Mouse (Mus musculus) myocyte (in vitro differentiated cells): ENCODE results near the gene Rph3a. TPM values are rescaled to one million over a fixed set of nuclear protein-coding genes. Genes with fewer than 3 reads are reported as not detected.
"Not testable (repeated sequence)": the region's sequence is repeated elsewhere in the genome, so short reads cannot be mapped to it uniquely, and the experiment has no call there.

Experiments
- H3K27me3 ChIP-seq: one replicate; pipeline ENCODE4 v1.6.1; 2011; ENCODE audit not compliant: control insufficient read depth, insufficient read depth, insufficient read length
- H3K36me3 ChIP-seq: one replicate; pipeline ENCODE4 v1.6.1; 2011; ENCODE audit not compliant: control insufficient read depth, insufficient read depth
- H3K4me2 ChIP-seq: one replicate; pipeline ENCODE4 v1.6.1; 2011; ENCODE audit warnings: low read depth, control low read depth
- H3K4me3 ChIP-seq: one replicate; pipeline ENCODE4 v1.5.1; 2011; ENCODE audit warnings: mild to moderate bottlenecking, control low read depth, moderate library complexity
- H3K79me2 ChIP-seq: one replicate; pipeline ENCODE4 v1.6.1; 2011; ENCODE audit not compliant: control insufficient read depth, insufficient read depth
- H3ac ChIP-seq: one replicate; pipeline ENCODE4 v1.6.1; 2011; ENCODE audit not compliant: control insufficient read depth, insufficient read length
- CEBPB ChIP-seq: IDR thresholded peaks from 2 replicates; pipeline ENCODE4 v1.6.1; 2011; ENCODE audit warnings: mild to moderate bottlenecking, moderate library complexity; ENCODE audit not compliant: poor library complexity, insufficient read depth, severe bottlenecking
- E2F4 ChIP-seq: IDR thresholded peaks from one replicate; pipeline ENCODE4 v1.6.1; 2011; ENCODE audit warnings: mild to moderate bottlenecking, control low read depth, moderate library complexity; ENCODE audit not compliant: insufficient read depth
- MAX ChIP-seq: IDR thresholded peaks from one replicate; pipeline ENCODE4 v1.6.1; 2011; ENCODE audit warnings: low read depth, mild to moderate bottlenecking, control low read depth
- MYOD1 ChIP-seq, 3 experiments: IDR thresholded peaks; one replicate each; pipeline ENCODE4 v1.6.1; 2011; ENCODE audit warnings: control low read depth in 2 of 3, low read depth in 2 of 3, mild to moderate bottlenecking in 2 of 3, moderate library complexity in 1 of 3; ENCODE audit not compliant: insufficient read length in 2 of 3, control insufficient read depth in 1 of 3
- MYOG ChIP-seq, 3 experiments: IDR thresholded peaks; one replicate each; pipeline ENCODE4 v1.6.1; 2011; ENCODE audit warnings: control low read depth in 2 of 3, low read depth in 2 of 3, mild to moderate bottlenecking in 2 of 3; ENCODE audit not compliant: insufficient read length in 2 of 3, control insufficient read depth in 1 of 3, insufficient read depth in 1 of 3
- POLR2A ChIP-seq: IDR thresholded peaks from one replicate; pipeline ENCODE4 v1.6.1; 2011; ENCODE audit warnings: low read depth, mild to moderate bottlenecking, control low read depth, moderate library complexity; ENCODE audit not compliant: insufficient read length
- POLR2AphosphoS2 ChIP-seq: IDR thresholded peaks from one replicate; pipeline ENCODE4 v1.6.1; 2011; ENCODE audit warnings: low read depth, control low read depth; ENCODE audit not compliant: insufficient read length
- REST ChIP-seq: IDR thresholded peaks from one replicate; pipeline ENCODE4 v1.6.1; 2011; ENCODE audit warnings: mild to moderate bottlenecking, control low read depth, moderate library complexity; ENCODE audit not compliant: insufficient read depth, insufficient read length
- SRF ChIP-seq: IDR thresholded peaks from one replicate; pipeline ENCODE4 v1.6.1; 2011; ENCODE audit warnings: low read depth; ENCODE audit not compliant: control insufficient read depth, insufficient read length
- TCF12 ChIP-seq: IDR thresholded peaks from one replicate; pipeline ENCODE4 v1.6.1; 2011; ENCODE audit warnings: mild to moderate bottlenecking, control low read depth; ENCODE audit not compliant: poor library complexity, insufficient read depth, severe bottlenecking
- TCF3 ChIP-seq: IDR thresholded peaks from one replicate; pipeline ENCODE4 v1.6.1; 2011; ENCODE audit warnings: low read depth, control low read depth; ENCODE audit not compliant: insufficient read length
- USF1 ChIP-seq: IDR thresholded peaks from one replicate; pipeline ENCODE4 v1.6.1; 2011; ENCODE audit warnings: low read depth, mild to moderate bottlenecking, control low read depth, moderate library complexity
- polyA plus RNA-seq: library from polyadenylated mRNA; unstranded; fragments of >200 nt; fragmentation: generic; extraction: Trizol; gene quantifications from one replicate; pipeline ENCODE4 v1.2.1, GENCODE M21; 2012; ENCODE audit warnings: missing spikeins

Rph3a gene
- polyA plus RNA-seq, 1 experiment: 0.05 TPM

GRCm38 (mm10) chr5:120898726-120899125, 111.2 kb downstream of the Rph3a start:
- Histone ChIP-seq H3K4me2 (no peak overlapping the region), H3K36me3 (no peaks in the 10 kb centered on the region), H3K4me3 (no peak overlapping the region), H3K27me3 (no peaks in the 10 kb centered on the region), H3ac (no peak overlapping the region), H3K79me2 (no peaks in the 10 kb centered on the region)
- TF ChIP-seq TCF12 (no peak), MYOG (IDR thresholded peaks at IDR 0.05; ENCODE audit: control insufficient read depth in 1 of 3, insufficient read depth in 1 of 3, insufficient read length in 2 of 3, low read depth in 2 of 3) (no peak), CEBPB (no peak), USF1 (no peak), POLR2A (no peak), REST (no peak), MAX (no peak)

- TF ChIP-seq POLR2AphosphoS2: no peak
- no peak for TF ChIP-seq TCF12
- Histone ChIP-seq H3ac (no peak overlapping the region), H3K36me3 (no peaks in the 10 kb centered on the region), H3K27me3 (no peaks in the 10 kb centered on the region), H3K4me2 (no peak overlapping the region), H3K79me2 (no peaks in the 10 kb centered on the region), H3K4me3 (no peak overlapping the region)
Measured at GRCm38 (mm10) chr5:120898307-120898706, 111.6 kb downstream of the Rph3a start.

GRCm38 (mm10) chr5:120895231-120895900, 114.5 kb downstream of the Rph3a start:
- H3ac ChIP-seq: no peak overlapping the region
- no peak overlapping the region for H3K4me2 ChIP-seq
- no peak for TF ChIP-seq TCF3
- TF ChIP-seq MAX: no peak
- no peak for TF ChIP-seq SRF
- TF ChIP-seq CEBPB: no peak
- no peak for TF ChIP-seq MYOD1 (IDR thresholded peaks at IDR 0.05; ENCODE audit: control insufficient read depth in 1 of 3, insufficient read length in 2 of 3, low read depth in 2 of 3)
- no peak for TF ChIP-seq MYOG (IDR thresholded peaks at IDR 0.05; ENCODE audit: control insufficient read depth in 1 of 3, insufficient read depth in 1 of 3, insufficient read length in 2 of 3, low read depth in 2 of 3)
- no peak for TF ChIP-seq POLR2A
- no peak for TF ChIP-seq E2F4
- no peak for TF ChIP-seq POLR2AphosphoS2
- no peak for TF ChIP-seq USF1
- TF ChIP-seq TCF12: no peak
- no peak for TF ChIP-seq REST
- H3K79me2 ChIP-seq: no peaks in the 10 kb centered on the region
- no peak overlapping the region for H3K4me3 ChIP-seq
- no peaks in the 10 kb centered on the region for H3K27me3 ChIP-seq
- H3K36me3 ChIP-seq: no peaks in the 10 kb centered on the region

- H3K4me3 ChIP-seq, H3K36me3 ChIP-seq, H3K79me2 ChIP-seq, H3ac ChIP-seq, H3K27me3 ChIP-seq, H3K4me2 ChIP-seq: not testable (repeated sequence)
Measured at GRCm38 (mm10) chr5:120894692-120895091, 115.2 kb downstream of the Rph3a start.

- H3K4me3 ChIP-seq, H3ac ChIP-seq, H3K79me2 ChIP-seq, H3K36me3 ChIP-seq, H3K27me3 ChIP-seq, H3K4me2 ChIP-seq: not testable (repeated sequence)
Measured at GRCm38 (mm10) chr5:120893866-120894265, 116.0 kb downstream of the Rph3a start.

- TF ChIP-seq REST: no peak
- TF ChIP-seq USF1: no peak
- no peak for TF ChIP-seq CEBPB
- TF ChIP-seq E2F4: no peak
- TF ChIP-seq MYOG (IDR thresholded peaks at IDR 0.05; ENCODE audit: control insufficient read depth in 1 of 3, insufficient read depth in 1 of 3, insufficient read length in 2 of 3, low read depth in 2 of 3): no peak
- TF ChIP-seq POLR2AphosphoS2: no peak
- TF ChIP-seq TCF3: no peak
- Histone ChIP-seq H3K36me3 (no peaks in the 10 kb centered on the region), H3K27me3 (no peaks in the 10 kb centered on the region), H3K4me2 (no peak overlapping the region), H3K79me2 (no peaks in the 10 kb centered on the region), H3ac (no peak overlapping the region), H3K4me3 (no peak overlapping the region)
Measured at GRCm38 (mm10) chr5:120892243-120892660, 117.6 kb downstream of the Rph3a start.

- not testable (repeated sequence) for H3K4me2 ChIP-seq, H3K4me3 ChIP-seq, H3ac ChIP-seq, H3K36me3 ChIP-seq, H3K27me3 ChIP-seq, H3K79me2 ChIP-seq
Measured at GRCm38 (mm10) chr5:120891566-120892242, 118.2 kb downstream of the Rph3a start.
